Comparison of ENCODE assay signal across 31 mouse cellular contexts in the genomic region with DNA sequence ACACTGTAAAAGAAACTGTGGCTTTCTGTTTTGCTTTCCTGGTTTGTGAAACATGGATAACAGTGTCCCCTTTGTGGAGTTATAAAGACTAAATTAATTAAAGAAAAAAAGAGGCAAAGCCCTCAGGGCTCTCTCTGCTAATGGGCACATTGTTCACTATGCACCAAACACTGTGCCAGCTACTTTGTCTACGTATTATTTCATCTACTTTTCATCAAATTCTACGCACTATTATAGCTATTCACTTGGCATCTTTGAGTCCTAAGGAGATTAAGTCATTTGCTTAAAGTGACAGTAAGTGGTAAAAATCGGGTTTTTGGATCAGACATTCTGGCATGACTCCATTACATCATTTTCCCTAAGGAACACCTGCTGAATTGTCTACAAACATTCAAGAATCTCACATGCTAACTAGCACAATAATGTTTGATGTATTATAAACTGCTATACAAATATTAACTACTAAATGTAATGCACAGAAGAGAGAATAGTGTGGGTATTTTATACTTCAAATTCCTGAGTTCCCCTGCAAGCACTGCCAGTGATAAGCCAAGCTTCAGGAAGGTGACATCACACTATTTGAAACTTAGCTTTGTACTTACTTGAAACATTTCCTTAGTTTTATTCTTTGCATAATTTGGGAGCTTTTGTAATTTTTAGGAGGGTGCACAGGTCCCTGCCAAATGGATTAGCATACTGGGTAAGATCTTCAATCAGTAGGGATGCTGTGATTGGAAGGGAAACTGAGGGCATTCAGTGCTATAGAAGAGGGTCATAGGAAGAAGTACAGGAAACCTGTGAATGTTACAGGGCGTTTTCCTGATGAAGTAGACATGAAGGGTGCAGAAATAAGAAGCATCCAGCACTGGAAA.
DNase-seq lines count a peak whose midpoint lies in the region; ATAC-seq lines count a peak whose summit lies in the region.
"Had no signal": no experiment of that assay in that cellular context is flagged by ENCODE, and none has a peak within 500 bp of the region (broad histone marks: within the 10 kb centered on the region; RNA-seq: fewer than 3 reads in every experiment).

No protein-coding gene starts in this region.

- WGBS in forebrain, embryonic 12.5 days: 35% methylated on average over 4 of the region's 4 CpGs
- WGBS in forebrain, embryonic 10.5 days: 65% methylated on average over 4 of the region's 4 CpGs
- WGBS in forebrain, embryonic 13.5 days: 29% methylated on average over 4 of the region's 4 CpGs
- WGBS in forebrain, embryonic 16.5 days: 17% methylated on average over 4 of the region's 4 CpGs
- WGBS in hindbrain, embryonic 14.5 days: 57% methylated on average over 4 of the region's 4 CpGs

- no peaks in the 10 kb centered on the region for H3K4me1 ChIP-seq in forebrain, embryonic 12.5 days
- H3K4me1 ChIP-seq in forebrain, embryonic 10.5 days: no peaks in the 10 kb centered on the region; the same call in 1 of the 2 replicates
- H3K4me1 ChIP-seq in forebrain, embryonic 13.5 days: peaks cover 6% of the 10 kb centered on the region
- H3K4me1 ChIP-seq in forebrain, embryonic 16.5 days (replicated peaks; ENCODE audit: control insufficient read depth, insufficient read depth, low read length): peaks cover 3% of the 10 kb centered on the region; the same call in 1 of the 2 replicates
- H3K4me1 ChIP-seq in hindbrain, embryonic 14.5 days (replicated peaks; ENCODE audit: control insufficient read depth, insufficient read depth, low read length): no peaks in the 10 kb centered on the region
- H3K4me1 ChIP-seq: embryonic facial prominence, embryonic 10.5 days; embryonic facial prominence, embryonic 13.5 days; heart, embryonic 12.5 days; heart, embryonic 15.5 days; hindbrain, embryonic 10.5 days; hindbrain, embryonic 13.5 days had no signal

- H3K4me3 ChIP-seq in forebrain, embryonic 12.5 days (replicated peaks): no peak overlapping the region
- no peak overlapping the region for H3K4me3 ChIP-seq in forebrain, embryonic 10.5 days
- no peak overlapping the region for H3K4me3 ChIP-seq in forebrain, embryonic 13.5 days
- no peak overlapping the region for H3K4me3 ChIP-seq in forebrain, embryonic 16.5 days (replicated peaks; ENCODE audit: low read length)
- no peak overlapping the region for H3K4me3 ChIP-seq in hindbrain, embryonic 14.5 days (replicated peaks; ENCODE audit: low read length)
- H3K4me3 ChIP-seq: embryonic facial prominence, embryonic 10.5 days; embryonic facial prominence, embryonic 13.5 days; erythroblast, embryonic 14.5 days; heart, embryonic 12.5 days; heart, embryonic 15.5 days; hindbrain, embryonic 10.5 days; hindbrain, embryonic 13.5 days had no signal

- peak; percentile 41; the same call in 1 of the 2 replicates for ATAC-seq in forebrain, embryonic 12.5 days (ENCODE audit: low FRiP score)
- peak; percentile 90 for ATAC-seq in forebrain, embryonic 13.5 days
- peak; percentile 77 for ATAC-seq in forebrain, embryonic 16.5 days
- no peak for ATAC-seq in hindbrain, embryonic 14.5 days (ENCODE audit: low FRiP score)
- ATAC-seq: hindbrain, postnatal 0 days; inflammation-experienced regulatory T-cells, adult 6 months; intestine, embryonic 16.5 days had no signal

- no peak for DNase-seq in forebrain, embryonic 10.5 days (ENCODE audit: extremely low spot score, low spot score)
- DNase-seq in Muller cell, postnatal 12 days (ENCODE audit: inconsistent ontology term): peak; percentile 54
- no peak for DNase-seq in adrenal gland, postnatal 4 days (ENCODE audit: low spot score in 2 of 2)
- DNase-seq in hindbrain, embryonic 14.5 days (ENCODE audit: low spot score): no peak
- DNase-seq: adrenal gland, adult 2 months; adrenal gland, postnatal 14 days; B cell, adult 2 months; cerebellum, adult 18-20 months; cerebellum, adult 9-11 months; cerebellum, postnatal 25 days; embryo, embryonic 11 days; gastrocnemius, postnatal 25 days; heart, adult 18-20 months; heart, postnatal 10 days; heart, postnatal 36 days; kidney, adult 18-20 months had no signal

- H3K9me3 ChIP-seq in forebrain, embryonic 12.5 days: no peaks in the 10 kb centered on the region
- H3K9me3 ChIP-seq in forebrain, embryonic 10.5 days: no peaks in the 10 kb centered on the region
- no peaks in the 10 kb centered on the region for H3K9me3 ChIP-seq in forebrain, embryonic 13.5 days (replicated peaks)
- no peaks in the 10 kb centered on the region for H3K9me3 ChIP-seq in forebrain, embryonic 16.5 days (ENCODE audit: control insufficient read depth, low read length)
- H3K9me3 ChIP-seq in hindbrain, embryonic 14.5 days (ENCODE audit: control insufficient read depth, low read length): no peaks in the 10 kb centered on the region
- H3K9me3 ChIP-seq: embryonic facial prominence, embryonic 10.5 days; embryonic facial prominence, embryonic 13.5 days; G1E; heart, embryonic 12.5 days; heart, embryonic 15.5 days; hindbrain, embryonic 10.5 days; hindbrain, embryonic 13.5 days had no signal

- no peaks in the 10 kb centered on the region for H3K27me3 ChIP-seq in forebrain, embryonic 12.5 days
- no peaks in the 10 kb centered on the region for H3K27me3 ChIP-seq in forebrain, embryonic 10.5 days (ENCODE audit: poor library complexity, severe bottlenecking)
- no peaks in the 10 kb centered on the region for H3K27me3 ChIP-seq in forebrain, embryonic 13.5 days
- no peaks in the 10 kb centered on the region for H3K27me3 ChIP-seq in forebrain, embryonic 16.5 days (replicated peaks; ENCODE audit: control insufficient read depth, insufficient read depth, low read length)
- H3K27me3 ChIP-seq in hindbrain, embryonic 14.5 days (ENCODE audit: control insufficient read depth, insufficient read depth, low read length): no peaks in the 10 kb centered on the region
- H3K27me3 ChIP-seq: CH12.LX; embryonic facial prominence, embryonic 13.5 days; heart, embryonic 12.5 days; heart, embryonic 15.5 days; hindbrain, embryonic 13.5 days had no signal

- no peaks in the 10 kb centered on the region for H3K36me3 ChIP-seq in forebrain, embryonic 12.5 days (replicated peaks)
- H3K36me3 ChIP-seq in forebrain, embryonic 10.5 days (replicated peaks): no peaks in the 10 kb centered on the region
- H3K36me3 ChIP-seq in forebrain, embryonic 13.5 days (ENCODE audit: poor library complexity, severe bottlenecking): no peaks in the 10 kb centered on the region
- H3K36me3 ChIP-seq in forebrain, embryonic 16.5 days (ENCODE audit: control insufficient read depth, insufficient read depth): no peaks in the 10 kb centered on the region
- H3K36me3 ChIP-seq in hindbrain, embryonic 14.5 days (replicated peaks; ENCODE audit: control insufficient read depth, insufficient read depth): no peaks in the 10 kb centered on the region
- H3K36me3 ChIP-seq: embryonic facial prominence, embryonic 10.5 days; embryonic facial prominence, embryonic 13.5 days; G1E; heart, embryonic 12.5 days; heart, embryonic 15.5 days; hindbrain, embryonic 10.5 days; hindbrain, embryonic 13.5 days had no signal

- H3K4me2 ChIP-seq in forebrain, embryonic 12.5 days: no peak overlapping the region
- no peak overlapping the region for H3K4me2 ChIP-seq in forebrain, embryonic 13.5 days
- H3K4me2 ChIP-seq in forebrain, embryonic 16.5 days (ENCODE audit: low read length): no peak overlapping the region
- H3K4me2 ChIP-seq in hindbrain, embryonic 14.5 days (replicated peaks): no peak overlapping the region
- H3K4me2 ChIP-seq: embryonic facial prominence, embryonic 13.5 days; heart, embryonic 12.5 days; heart, embryonic 15.5 days; hindbrain, embryonic 13.5 days had no signal

- no peak overlapping the region for H3K27ac ChIP-seq in forebrain, embryonic 12.5 days
- H3K27ac ChIP-seq in forebrain, embryonic 10.5 days: no peak overlapping the region
- H3K27ac ChIP-seq in forebrain, embryonic 13.5 days: no peak overlapping the region
- H3K27ac ChIP-seq in forebrain, embryonic 16.5 days (ENCODE audit: low read length): no peak overlapping the region
- H3K27ac ChIP-seq in hindbrain, embryonic 14.5 days: no peak overlapping the region
- H3K27ac ChIP-seq: embryonic facial prominence, embryonic 10.5 days; embryonic facial prominence, embryonic 13.5 days; heart, embryonic 15.5 days; hindbrain, embryonic 10.5 days; hindbrain, embryonic 13.5 days; hindbrain, postnatal 0 days had no signal

- H3K9ac ChIP-seq in forebrain, embryonic 12.5 days: no peak overlapping the region
- no peak overlapping the region for H3K9ac ChIP-seq in forebrain, embryonic 13.5 days
- H3K9ac ChIP-seq in forebrain, embryonic 16.5 days (replicated peaks; ENCODE audit: low read depth, low read length): no peak overlapping the region
- no peak overlapping the region for H3K9ac ChIP-seq in hindbrain, embryonic 14.5 days
- H3K9ac ChIP-seq: embryonic facial prominence, embryonic 13.5 days; heart, embryonic 12.5 days; heart, embryonic 15.5 days; hindbrain, embryonic 13.5 days had no signal
